Mouse (Mus musculus) cerebellum, adult 2 months (tissue): ENCODE measurements around the gene Lingo1. TPM values are rescaled to one million over a fixed set of nuclear protein-coding genes. Genes with fewer than 3 reads are reported as not detected.

Experiments
- DNase-seq, 2 experiments: peaks; one replicate each; pipeline ENCODE4 v3.0.0; 2021
- H3K27ac ChIP-seq: fragments of 200-500 bp; 2 replicates; pipeline ENCODE4 v1.5.1; 2012; ENCODE audit warnings: low read length, control low read depth, inconsistent platforms; ENCODE audit not compliant: insufficient read depth
- H3K27me3 ChIP-seq: fragments of 200-500 bp; 2 replicates; pipeline ENCODE4 v1.6.1; 2012; ENCODE audit warnings: inconsistent platforms, mild to moderate bottlenecking, low read length, moderate library complexity; ENCODE audit not compliant: control insufficient read depth, insufficient read depth
- H3K4me1 ChIP-seq: fragments of 200-500 bp; 2 replicates; pipeline ENCODE4 v1.6.1; 2011; ENCODE audit warnings: low read length; ENCODE audit not compliant: control insufficient read depth, insufficient read depth
- H3K4me3 ChIP-seq: fragments of 200-500 bp; replicated peaks from 2 replicates; pipeline ENCODE3; 2011; ENCODE audit warnings: mild to moderate bottlenecking, low read depth, low read length, control low read depth; ENCODE audit not compliant: insufficient read depth
- CTCF ChIP-seq: fragments of 200-500 bp; IDR thresholded peaks from 2 replicates; pipeline ENCODE4 v1.5.1; 2011; ENCODE audit warnings: low read depth, mild to moderate bottlenecking, control low read depth, low read length, moderate library complexity, borderline replicate concordance; ENCODE audit not compliant: insufficient read depth
- POLR2A ChIP-seq: fragments of 200-500 bp; IDR thresholded peaks from 2 replicates; pipeline ENCODE4 v1.6.1; 2011; ENCODE audit warnings: low read length, control low read depth, borderline replicate concordance; ENCODE audit not compliant: insufficient read depth
- WGBS: fragments of 180-500 bp; shearing (Covaris S2); methylation state at CpG from one replicate; pipeline ENCODE4 v1.1.7; 2018; 5-methylcytosine and 5-hydroxymethylcytosine counted together
- polyA plus RNA-seq: library from polyadenylated mRNA; depleted of rRNA; stranded (reverse); fragments of >200 nt; gene quantifications from 2 replicates; pipeline ENCODE4 v1.2.3, GENCODE M21; 2012

The Lingo1 gene
- polyA plus RNA-seq, 1 experiment, result 88.3 TPM

DNA sequence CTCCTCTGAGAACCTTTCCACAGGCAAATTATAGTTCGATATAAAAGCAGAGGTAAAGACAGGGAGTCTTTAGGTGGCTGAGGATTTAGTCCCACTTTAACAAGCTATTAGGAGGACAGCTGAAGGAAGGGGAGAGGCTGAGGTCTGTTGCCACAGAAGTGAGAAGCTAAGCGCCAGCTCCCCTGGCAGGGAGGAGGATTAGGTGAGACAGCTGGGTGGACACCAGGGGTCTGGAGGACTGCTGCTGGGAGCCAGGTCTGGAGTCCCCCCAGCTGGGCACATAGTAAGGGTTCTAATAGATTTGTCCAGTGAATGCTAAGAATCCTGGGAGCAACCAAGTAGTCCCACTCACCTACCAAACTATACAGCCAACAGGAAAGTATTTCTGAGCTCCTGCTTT is 65.3 kb downstream of the Lingo1 start:
- 73% methylated on average over 2 of the region's 2 CpGs for WGBS
- no peak overlapping the region for H3K4me3 ChIP-seq
- TF ChIP-seq CTCF (no peak), POLR2A (no peak)
- no peak overlapping the region for H3K27ac ChIP-seq
- DNase-seq, result no peak
- H3K27me3 ChIP-seq, result no peaks in the 10 kb centered on the region
- H3K4me1 ChIP-seq, result peaks cover 14% of the 10 kb centered on the region

DNA sequence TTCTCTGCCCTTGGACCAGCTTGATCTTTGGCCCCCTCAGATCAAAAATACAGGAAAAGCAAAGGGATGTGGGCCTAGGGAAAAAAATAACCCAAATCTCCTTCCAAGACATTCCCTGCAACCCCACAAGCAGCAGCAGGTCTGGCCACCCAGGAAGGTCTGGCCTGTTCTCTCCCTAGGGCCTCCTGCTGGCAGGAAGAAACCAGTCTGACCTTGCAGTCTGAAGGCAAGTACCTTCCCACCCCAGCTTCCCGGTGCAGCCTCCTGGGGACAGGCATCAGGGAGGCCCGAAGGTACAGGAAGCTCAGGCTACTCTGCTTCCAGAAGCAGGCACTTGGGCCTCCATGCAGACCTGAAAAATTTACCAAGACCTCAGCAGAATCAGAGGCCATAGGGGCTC is 67.1 kb downstream of the Lingo1 start:
- DNase-seq, result no peak
- 67% methylated on average over 2 of the region's 2 CpGs for WGBS
- no peak overlapping the region for H3K27ac ChIP-seq
- no peak overlapping the region for H3K4me3 ChIP-seq
- H3K4me1 ChIP-seq, result peaks cover 12% of the 10 kb centered on the region
- TF ChIP-seq POLR2A (no peak), CTCF (no peak)
- H3K27me3 ChIP-seq, result no peaks in the 10 kb centered on the region

DNA sequence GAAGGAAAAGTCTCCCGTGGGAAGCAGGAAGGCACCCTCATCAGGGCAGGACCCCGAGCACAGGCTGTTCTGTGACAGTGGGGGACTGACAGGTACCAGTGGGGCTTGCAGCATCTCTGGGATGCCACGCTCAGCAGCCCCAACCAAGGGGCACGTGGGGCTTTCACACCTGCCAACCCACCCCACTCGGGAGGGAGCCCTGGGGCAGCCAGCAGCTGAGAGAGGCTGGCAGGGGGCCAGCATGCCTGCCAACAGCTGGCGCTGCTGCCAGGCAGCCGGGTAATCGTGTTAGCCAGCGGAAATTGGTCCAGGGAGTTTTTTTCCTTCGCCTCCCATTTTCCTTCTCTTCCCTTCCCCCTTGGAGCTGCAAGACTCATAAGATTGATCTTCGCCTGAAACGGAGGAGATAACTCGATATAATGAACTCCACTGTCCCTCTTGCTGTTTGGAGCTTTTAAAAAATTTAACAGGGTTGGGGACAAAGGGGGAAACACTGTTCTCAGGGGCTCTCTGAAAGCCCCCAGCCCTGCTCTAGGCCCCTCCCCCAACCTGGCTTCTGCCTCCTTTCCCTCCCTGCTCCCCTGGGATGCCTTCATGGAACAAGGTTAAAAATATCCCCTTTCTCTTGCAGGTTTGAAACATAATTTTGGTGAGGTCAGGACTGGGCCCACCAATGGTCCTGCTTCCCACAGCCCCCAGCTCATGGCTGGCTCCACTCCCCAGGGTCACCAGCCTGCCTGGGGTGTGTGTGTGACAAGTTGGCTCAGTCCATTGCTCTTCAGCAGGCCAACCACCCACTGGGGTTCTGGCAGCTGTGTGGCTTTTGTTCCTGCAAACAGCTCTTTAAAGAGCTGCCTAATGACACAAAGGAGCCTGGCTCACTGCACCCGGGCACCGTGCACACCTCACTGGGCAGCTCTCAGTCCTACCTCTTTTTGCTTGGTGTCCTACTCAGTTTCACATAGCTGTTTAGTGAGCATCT is 68.3 kb downstream of the Lingo1 start:
- peaks cover 12% of the 10 kb centered on the region for H3K4me1 ChIP-seq
- peak; percentile 28 to 39 for DNase-seq
- H3K27me3 ChIP-seq, result no peaks in the 10 kb centered on the region
- no peak overlapping the region for H3K27ac ChIP-seq
- 54% methylated on average over 15 of the region's 15 CpGs for WGBS
- H3K4me3 ChIP-seq, result no peak overlapping the region
- TF ChIP-seq CTCF (no peak), POLR2A (no peak)

DNA sequence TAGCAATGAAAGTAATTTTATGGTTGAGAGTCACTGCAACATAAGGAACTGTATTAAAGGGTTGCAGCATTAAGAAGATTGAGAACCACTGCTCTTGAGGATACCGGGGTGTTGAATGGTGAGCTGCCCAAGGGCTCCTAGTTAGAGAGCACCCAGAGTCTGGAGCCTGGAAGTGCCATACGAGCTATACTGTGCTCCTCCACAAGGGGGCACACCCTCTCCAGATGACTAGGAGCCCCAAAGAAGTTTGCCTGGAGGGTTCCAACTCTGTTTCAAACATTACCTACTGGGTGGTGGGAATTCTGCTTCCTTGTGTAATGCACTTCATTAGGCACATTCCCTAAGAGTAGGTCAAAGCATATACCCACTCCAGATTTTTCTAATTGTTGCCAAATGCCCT is 70.5 kb downstream of the Lingo1 start:
- no peak for TF ChIP-seq POLR2A
- TF ChIP-seq CTCF, result peak; percentile 86
- Histone ChIP-seq H3K27ac (no peak overlapping the region), H3K27me3 (no peaks in the 10 kb centered on the region), H3K4me1 (peaks cover 17% of the 10 kb centered on the region), H3K4me3 (no peak overlapping the region)
- 51% methylated on average over 2 of the region's 2 CpGs for WGBS
- peak; percentile 70 to 82 for DNase-seq

DNA sequence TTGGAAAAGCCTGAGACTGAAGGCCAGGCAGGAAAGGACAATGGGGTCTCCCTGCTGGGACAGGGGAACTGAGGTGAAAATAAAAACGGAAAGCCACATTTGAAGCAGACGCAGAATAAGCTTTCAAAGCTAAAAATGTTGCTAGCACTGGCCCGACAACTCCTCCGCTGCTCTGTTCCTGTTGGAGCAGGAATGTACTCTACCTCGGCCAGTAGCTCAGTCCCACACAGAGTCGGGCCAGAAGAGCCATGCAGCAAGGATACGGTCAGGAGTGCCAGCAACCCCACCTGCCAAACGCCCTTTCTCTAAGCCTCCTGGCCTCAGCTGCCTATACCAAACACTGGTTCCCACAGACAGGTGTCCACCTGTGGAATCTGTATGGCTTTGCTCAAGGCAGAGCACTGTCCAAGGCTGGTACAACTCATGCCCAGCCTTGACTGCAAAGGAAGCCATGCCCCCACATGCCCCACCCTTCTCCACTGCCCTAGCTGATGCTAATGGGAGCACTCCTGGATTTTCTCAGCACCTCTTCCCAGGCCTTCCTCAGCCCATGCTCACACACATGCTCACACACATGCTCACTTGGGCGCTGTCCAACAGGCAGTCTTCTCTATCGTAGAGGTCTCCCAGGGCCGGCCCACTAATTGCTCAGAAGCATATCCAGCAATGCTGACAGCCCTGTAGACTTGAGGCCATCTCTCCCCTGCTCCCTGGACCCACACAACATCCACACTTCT is 74.0 kb downstream of the Lingo1 start:
- Histone ChIP-seq H3K4me3 (no peak overlapping the region), H3K27ac (no peak overlapping the region), H3K4me1 (peaks cover 13% of the 10 kb centered on the region), H3K27me3 (no peaks in the 10 kb centered on the region)
- TF ChIP-seq POLR2A (no peak), CTCF (no peak)
- DNase-seq, result peak in 1 of 2 experiments; percentile 29
- 45% methylated on average over 11 of the region's 11 CpGs for WGBS

DNA sequence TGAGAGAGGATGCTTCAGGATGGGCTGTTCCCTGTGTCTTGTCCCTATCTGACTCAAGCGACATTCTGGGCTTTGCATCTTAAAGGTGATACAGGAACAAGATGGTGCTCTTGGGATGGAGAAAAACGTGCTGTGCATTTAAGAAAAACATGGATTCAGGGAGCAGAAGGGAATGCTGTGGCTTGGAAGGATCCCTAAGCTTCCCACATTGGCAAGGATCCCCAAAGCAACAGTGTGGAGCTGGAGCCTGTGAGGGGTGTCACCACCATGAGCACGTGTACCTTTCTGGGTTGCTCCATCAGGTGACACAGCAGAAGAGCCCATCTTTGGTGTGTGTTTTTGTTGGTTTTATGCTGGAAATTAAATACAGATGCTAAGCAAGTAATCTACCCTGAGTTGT is 77.3 kb downstream of the Lingo1 start:
- Histone ChIP-seq H3K27ac (no peak overlapping the region), H3K4me1 (peaks cover 30% of the 10 kb centered on the region), H3K27me3 (no peaks in the 10 kb centered on the region), H3K4me3 (no peak overlapping the region)
- WGBS, result 85% methylated on average over 3 of the region's 3 CpGs
- no peak for DNase-seq
- TF ChIP-seq CTCF, result no peak
- TF ChIP-seq POLR2A, result no peak

DNA sequence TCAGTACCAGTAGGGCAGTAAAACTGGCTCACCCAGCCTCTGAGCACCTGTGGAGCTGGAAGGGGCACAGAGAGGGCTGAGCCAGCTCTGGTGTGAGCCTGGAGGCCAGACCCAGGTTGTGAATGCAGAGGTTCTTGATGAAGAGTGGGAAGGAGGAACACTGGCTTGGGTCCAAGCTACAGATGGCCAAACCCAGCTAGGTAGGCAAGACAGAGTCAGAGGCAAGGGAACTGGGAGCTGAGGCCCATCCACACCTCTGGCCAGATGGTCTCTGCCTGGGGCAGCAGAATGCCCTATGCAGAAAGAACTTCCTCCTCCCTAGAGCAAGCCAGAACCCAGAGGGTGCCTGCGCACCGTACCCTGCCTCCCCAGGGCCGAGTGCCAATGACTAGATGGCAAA is 79.7 kb downstream of the Lingo1 start:
- peaks cover 21% of the 10 kb centered on the region for H3K4me1 ChIP-seq
- 31% methylated on average over 3 of the region's 3 CpGs for WGBS
- no peak overlapping the region for H3K27ac ChIP-seq
- H3K4me3 ChIP-seq, result no peak overlapping the region
- peak; percentile 34 to 44 for DNase-seq
- no peak for TF ChIP-seq CTCF
- no peak for TF ChIP-seq POLR2A
- no peaks in the 10 kb centered on the region for H3K27me3 ChIP-seq
